Mouse (Mus musculus): ENCODE data around the gene Creb5. TPM values are rescaled to one million over a fixed set of nuclear protein-coding genes. Genes with fewer than 3 reads are reported as not detected.

Gene Creb5
- total and polyA plus RNA-seq, 3 experiments = 3.5 to 8.4 (median 6.1) TPM

GRCm38 (mm10) chr6:53696471-53696870, 409.4 kb downstream of the Creb5 start:
- intact Hi-C loops (cut with DNase I) = no loop called here
- 88% methylated on average over 6 of the region's 6 CpGs for WGBS
- TF ChIP-seq CTCF (IDR thresholded peaks at IDR 0.05) = no peak
- no peaks in the 10 kb centered on the region for H3K27me3 ChIP-seq (ENCODE audit: control insufficient read depth, insufficient read depth, low read length)
- no peaks in the 10 kb centered on the region for H3K36me3 ChIP-seq (ENCODE audit: control insufficient read depth, insufficient read depth, low read length)
- no peaks in the 10 kb centered on the region for H3K79me2 ChIP-seq (replicated peaks; ENCODE audit: control insufficient read depth, insufficient read depth, low read length)
- no peak overlapping the region for H3K27ac ChIP-seq
- no peaks in the 10 kb centered on the region for H3K4me1 ChIP-seq (ENCODE audit: control insufficient read depth, insufficient read depth, low read length)
- H3K9ac ChIP-seq (ENCODE audit: low read depth, low read length) = no peak overlapping the region
- DNase-seq = no peak
- H3K4me3 ChIP-seq = no peak overlapping the region

DNA sequence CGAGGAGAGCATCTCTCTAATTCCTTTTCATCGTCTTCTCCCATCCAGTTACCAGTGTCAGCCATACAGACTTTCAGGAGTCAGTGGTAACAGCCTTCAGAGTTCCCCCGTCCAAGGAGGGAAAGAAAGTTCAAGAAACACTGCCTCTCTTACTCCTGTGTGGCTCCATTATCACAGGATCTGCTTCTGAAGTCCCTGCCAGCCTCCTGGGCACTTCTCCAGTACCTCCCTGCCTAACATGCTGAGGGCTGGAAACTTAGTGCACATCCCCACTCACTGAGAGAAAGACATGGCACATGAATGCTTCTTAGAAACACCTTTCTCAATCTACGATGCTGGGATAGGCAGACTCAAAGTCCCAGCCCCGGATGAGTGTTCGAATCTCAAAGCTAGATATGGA, 409.9 kb downstream of the Creb5 start:
- H3K79me2 ChIP-seq (replicated peaks; ENCODE audit: control insufficient read depth, insufficient read depth, low read length) = no peaks in the 10 kb centered on the region
- intact Hi-C loops (cut with DNase I) = no loop called here
- WGBS = 91% methylated on average over 6 of the region's 6 CpGs
- no peak overlapping the region for H3K27ac ChIP-seq
- no peak for DNase-seq
- H3K27me3 ChIP-seq (ENCODE audit: control insufficient read depth, insufficient read depth, low read length) = no peaks in the 10 kb centered on the region
- no peaks in the 10 kb centered on the region for H3K36me3 ChIP-seq (ENCODE audit: control insufficient read depth, insufficient read depth, low read length)
- no peak overlapping the region for H3K9ac ChIP-seq (ENCODE audit: low read depth, low read length)
- no peaks in the 10 kb centered on the region for H3K4me1 ChIP-seq (ENCODE audit: control insufficient read depth, insufficient read depth, low read length)
- TF ChIP-seq EP300 (IDR thresholded peaks at IDR 0.05; ENCODE audit: insufficient read depth, low read depth, low read length) = no peak
- no peak overlapping the region for H3K4me3 ChIP-seq

- no peak for DNase-seq
- no peak overlapping the region for H3K27ac ChIP-seq
- no peaks in the 10 kb centered on the region for H3K36me3 ChIP-seq (ENCODE audit: control insufficient read depth, insufficient read depth, low read length)
- no peaks in the 10 kb centered on the region for H3K27me3 ChIP-seq (ENCODE audit: control insufficient read depth, insufficient read depth, low read length)
- H3K9ac ChIP-seq (ENCODE audit: low read depth, low read length) = no peak overlapping the region
- no peak overlapping the region for H3K4me3 ChIP-seq
- intact Hi-C loops (cut with DNase I) = no loop called here
- no peak for TF ChIP-seq POLR2A (IDR thresholded peaks at IDR 0.05; ENCODE audit: insufficient read depth, low read depth, low read length)
- no peak for TF ChIP-seq CTCF (IDR thresholded peaks at IDR 0.05)
- TF ChIP-seq EP300 (IDR thresholded peaks at IDR 0.05; ENCODE audit: insufficient read depth, low read depth, low read length) = no peak
- no peaks in the 10 kb centered on the region for H3K79me2 ChIP-seq (replicated peaks; ENCODE audit: control insufficient read depth, insufficient read depth, low read length)
- WGBS = 60% methylated on average over 15 of the region's 15 CpGs
- H3K4me1 ChIP-seq (ENCODE audit: control insufficient read depth, insufficient read depth, low read length) = no peaks in the 10 kb centered on the region
Observed at GRCm38 (mm10) chr6:53698128-53698749, 411.2 kb downstream of the Creb5 start.

GRCm38 (mm10) chr6:53704440-53704839, 417.4 kb downstream of the Creb5 start:
- H3K9ac ChIP-seq (ENCODE audit: low read depth, low read length) = no peak overlapping the region

GRCm38 (mm10) chr6:53706604-53707330, 419.7 kb downstream of the Creb5 start:
- Histone ChIP-seq H3K9ac (ENCODE audit: low read depth, low read length) (no peak overlapping the region), H3K27ac (no peak overlapping the region), H3K27me3 (ENCODE audit: control insufficient read depth, insufficient read depth, low read length) (no peaks in the 10 kb centered on the region), H3K4me3 (no peak overlapping the region), H3K79me2 (replicated peaks; ENCODE audit: control insufficient read depth, insufficient read depth, low read length) (no peaks in the 10 kb centered on the region), H3K4me1 (ENCODE audit: control insufficient read depth, insufficient read depth, low read length) (no peaks in the 10 kb centered on the region), H3K36me3 (ENCODE audit: control insufficient read depth, insufficient read depth, low read length) (no peaks in the 10 kb centered on the region)
- WGBS = 85% methylated on average over 10 of the region's 10 CpGs
- TF ChIP-seq POLR2A (IDR thresholded peaks at IDR 0.05; ENCODE audit: insufficient read depth, low read depth, low read length) = no peak
- TF ChIP-seq EP300 (IDR thresholded peaks at IDR 0.05; ENCODE audit: insufficient read depth, low read depth, low read length) = no peak
- no peak for TF ChIP-seq CTCF (IDR thresholded peaks at IDR 0.05)
- intact Hi-C loops (cut with DNase I) = no loop called here
- DNase-seq = no peak

More at GRCm38 (mm10) chr6:53704440-53704839, 417.4 kb downstream of the Creb5 start:
- Histone ChIP-seq H3K79me2 (replicated peaks; ENCODE audit: control insufficient read depth, insufficient read depth, low read length) (no peaks in the 10 kb centered on the region), H3K36me3 (ENCODE audit: control insufficient read depth, insufficient read depth, low read length) (no peaks in the 10 kb centered on the region), H3K4me1 (ENCODE audit: control insufficient read depth, insufficient read depth, low read length) (no peaks in the 10 kb centered on the region), H3K27me3 (ENCODE audit: control insufficient read depth, insufficient read depth, low read length) (no peaks in the 10 kb centered on the region), H3K4me3 (no peak overlapping the region), H3K27ac (no peak overlapping the region)
- intact Hi-C loops (cut with DNase I) = no loop called here
- TF ChIP-seq CTCF (IDR thresholded peaks at IDR 0.05) = no peak
- no peak for TF ChIP-seq POLR2A (IDR thresholded peaks at IDR 0.05; ENCODE audit: insufficient read depth, low read depth, low read length)
- no peak for TF ChIP-seq EP300 (IDR thresholded peaks at IDR 0.05; ENCODE audit: insufficient read depth, low read depth, low read length)
- 33% methylated on average over 2 of the region's 2 CpGs for WGBS
- no peak for DNase-seq

GRCm38 (mm10) chr6:53707795-53708194, 420.7 kb downstream of the Creb5 start:
- no peaks in the 10 kb centered on the region for H3K27me3 ChIP-seq (ENCODE audit: control insufficient read depth, insufficient read depth, low read length)
- H3K9ac ChIP-seq (ENCODE audit: low read depth, low read length) = no peak overlapping the region
- no peak for DNase-seq
- WGBS = 37% methylated on average over 5 of the region's 5 CpGs
- TF ChIP-seq EP300 (IDR thresholded peaks at IDR 0.05; ENCODE audit: insufficient read depth, low read depth, low read length) (no peak), CTCF (IDR thresholded peaks at IDR 0.05) (no peak), POLR2A (IDR thresholded peaks at IDR 0.05; ENCODE audit: insufficient read depth, low read depth, low read length) (no peak)
- intact Hi-C loops (cut with DNase I) = no loop called here
- H3K4me3 ChIP-seq = no peak overlapping the region
- no peaks in the 10 kb centered on the region for H3K4me1 ChIP-seq (ENCODE audit: control insufficient read depth, insufficient read depth, low read length)
- no peak overlapping the region for H3K27ac ChIP-seq
- no peaks in the 10 kb centered on the region for H3K79me2 ChIP-seq (replicated peaks; ENCODE audit: control insufficient read depth, insufficient read depth, low read length)
- no peaks in the 10 kb centered on the region for H3K36me3 ChIP-seq (ENCODE audit: control insufficient read depth, insufficient read depth, low read length)

Measured in heart, adult 2 months (tissue).